Mouse (Mus musculus) brain, adult 2 months (tissue): ENCODE data around the gene Zfp385b.

Source experiments
- DNase-seq: peaks from one replicate; pipeline ENCODE4 v3.0.0; 2011; ENCODE audit warnings: low read depth, low spot score

Gene Zfp385b

GRCm38 (mm10) chr2:77388186-77388585 is 431.3 kb downstream of the Zfp385b start:
- DNase-seq: no peak

GRCm38 (mm10) chr2:77386515-77386914 is 432.9 kb downstream of the Zfp385b start:
- peak; percentile 79 for DNase-seq

GRCm38 (mm10) chr2:77382766-77383165 is 436.7 kb downstream of the Zfp385b start:
- DNase-seq: no peak

GRCm38 (mm10) chr2:77379907-77380306 is 439.5 kb downstream of the Zfp385b start:
- no peak for DNase-seq

GRCm38 (mm10) chr2:77379332-77379731 is 440.1 kb downstream of the Zfp385b start:
- no peak for DNase-seq

GRCm38 (mm10) chr2:77376823-77377222 is 442.6 kb downstream of the Zfp385b start:
- DNase-seq: no peak

- DNase-seq: no peak
These were observed 444.3 kb downstream of the Zfp385b start for GRCm38 (mm10) chr2:77375155-77375554.

GRCm38 (mm10) chr2:77369174-77369573 is 450.3 kb downstream of the Zfp385b start:
- peak; percentile 31 for DNase-seq
